In the genomic region with DNA sequence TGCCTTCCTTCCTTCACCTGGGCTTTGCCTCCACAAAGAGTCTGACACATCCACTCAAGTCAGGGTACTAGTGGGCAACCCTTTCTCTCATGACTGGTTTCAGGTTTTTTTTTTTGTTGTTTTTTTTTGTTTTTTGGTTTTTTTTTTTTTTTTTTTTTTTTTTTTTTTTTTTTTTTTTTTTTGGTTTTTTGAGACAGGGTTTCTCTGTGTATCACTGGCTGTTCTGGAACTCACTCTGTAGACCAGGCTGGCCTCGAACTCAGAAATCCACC, we compare ENCODE assay signal across 7 mouse cellular contexts. TPM values are rescaled to one million over a fixed set of nuclear protein-coding genes. Genes with fewer than 3 reads are reported as not detected.
DNase-seq lines count a peak whose midpoint lies in the region; ATAC-seq and TF ChIP-seq lines count a peak whose summit lies in the region.
"Not testable (repeated sequence)": the region's sequence is repeated elsewhere in the genome, so short reads cannot be mapped to it uniquely, and the experiment has no call there.
"Had no signal": no experiment of that assay in that cellular context is flagged by ENCODE, and none has a peak within 500 bp of the region (broad histone marks: within the 10 kb centered on the region; RNA-seq: fewer than 3 reads in every experiment).

No protein-coding gene starts in this region.

- not testable (repeated sequence) for H3K4me3 ChIP-seq in ES-E14 (ENCODE audit: insufficient read depth in 1 of 2, low read depth in 1 of 2, low read length in 2 of 2, poor library complexity in 1 of 2, severe bottlenecking in 1 of 2); embryonic facial prominence, embryonic 15.5 days (replicated peaks); heart, embryonic 13.5 days; liver, embryonic 11.5 days (ENCODE audit: low read depth, low read length); liver, embryonic 14.5 days (ENCODE audit: insufficient read depth in 1 of 2, low read depth in 2 of 2, low read length in 2 of 2); liver, postnatal 0 days (ENCODE audit: low read depth, low read length)

- H3K4me2 ChIP-seq in embryonic facial prominence, embryonic 15.5 days (replicated peaks); heart, embryonic 13.5 days; liver, embryonic 14.5 days (ENCODE audit: low read depth); liver, postnatal 0 days (ENCODE audit: low read depth, low read length): not testable (repeated sequence)
- H3K4me2 ChIP-seq in liver, embryonic 11.5 days: peak overlapping the region; percentile 92

- TF ChIP-seq EP300 in liver, embryonic 14.5 days (IDR thresholded peaks at IDR 0.05; ENCODE audit: low read depth); liver, postnatal 0 days (IDR thresholded peaks at IDR 0.05; ENCODE audit: low read depth): not testable (repeated sequence)

- in situ Hi-C loops in ES-E14 (cut with MboI; ENCODE audit: low sequenced_read_pairs in 2 of 2, unreplicated experiment in 2 of 2): not testable (repeated sequence)

- peaks cover 5 to 28% of the 10 kb centered on the region in 2 experiments for H3K4me1 ChIP-seq in ES-E14 (ENCODE audit: control insufficient read depth in 2 of 2, insufficient read depth in 2 of 2, low read length in 2 of 2, poor library complexity in 1 of 2)
- H3K4me1 ChIP-seq in embryonic facial prominence, embryonic 15.5 days: peaks cover 69% of the 10 kb centered on the region
- H3K4me1 ChIP-seq in heart, embryonic 13.5 days: peaks cover 72% of the 10 kb centered on the region
- H3K4me1 ChIP-seq in liver, embryonic 11.5 days (replicated peaks; ENCODE audit: control insufficient read depth, insufficient read depth, low read length): peaks cover 58% of the 10 kb centered on the region
- peaks cover 39 to 50% of the 10 kb centered on the region in 2 experiments for H3K4me1 ChIP-seq in liver, embryonic 14.5 days (replicated peaks; ENCODE audit: control insufficient read depth in 2 of 2, insufficient read depth in 2 of 2, low read length in 1 of 2)
- peaks cover 45% of the 10 kb centered on the region for H3K4me1 ChIP-seq in liver, postnatal 0 days (ENCODE audit: insufficient read depth)

- not testable (repeated sequence) for DNase-seq in ES-E14 (ENCODE audit: low read depth, low spot score); liver, embryonic 11.5 days (ENCODE audit: low spot score); liver, embryonic 14.5 days (ENCODE audit: low read depth in 3 of 3, low spot score in 3 of 3); liver, postnatal 0 days

- not testable (repeated sequence) for TF ChIP-seq CTCF in liver, embryonic 14.5 days (IDR thresholded peaks at IDR 0.05; ENCODE audit: low read depth); liver, postnatal 0 days (IDR thresholded peaks at IDR 0.05; ENCODE audit: low read depth)

- not testable (repeated sequence) for H3K9ac ChIP-seq in ES-E14 (ENCODE audit: insufficient read depth, low read depth, low read length, poor library complexity, severe bottlenecking); embryonic facial prominence, embryonic 15.5 days; heart, embryonic 13.5 days; liver, embryonic 11.5 days (ENCODE audit: low read depth, low read length); liver, embryonic 14.5 days (replicated peaks); liver, postnatal 0 days (replicated peaks)

- not testable (repeated sequence) for H3K27ac ChIP-seq in ES-E14 (ENCODE audit: insufficient read depth, low read depth, low read length, poor library complexity, severe bottlenecking)
- H3K27ac ChIP-seq in embryonic facial prominence, embryonic 15.5 days (replicated peaks): 0 out of 2 replicates have a peak overlapping the region, but pooled peaks have one; percentile 98
- H3K27ac ChIP-seq in heart, embryonic 13.5 days (replicated peaks): peak overlapping the region; percentile 50
- H3K27ac ChIP-seq in liver, embryonic 11.5 days (ENCODE audit: low read depth, low read length): peak overlapping the region; percentile 86
- H3K27ac ChIP-seq in liver, embryonic 14.5 days: peak overlapping the region; percentile 65
- 0 out of 2 replicates have a peak overlapping the region, but pooled peaks have one; percentile 1 for H3K27ac ChIP-seq in liver, postnatal 0 days (ENCODE audit: low read depth)

- 81% methylated on average over 1 of the region's 1 CpGs for WGBS in embryonic facial prominence, embryonic 15.5 days
- 56% methylated on average over 1 of the region's 1 CpGs for WGBS in heart, embryonic 13.5 days
- 73% methylated on average over 1 of the region's 1 CpGs for WGBS in liver, embryonic 11.5 days
- 65% methylated on average over 1 of the region's 1 CpGs for WGBS in liver, embryonic 14.5 days (ENCODE audit: insufficient replicate concordance)
- WGBS in liver, postnatal 0 days (ENCODE audit: insufficient replicate concordance): 84% methylated on average over 1 of the region's 1 CpGs

- H3K9me3 ChIP-seq in ES-E14 (ENCODE audit: control insufficient read depth, insufficient read depth, low read depth, low read length); embryonic facial prominence, embryonic 15.5 days (replicated peaks); heart, embryonic 13.5 days; liver, embryonic 11.5 days (ENCODE audit: control insufficient read depth, low read length); liver, embryonic 14.5 days (ENCODE audit: control insufficient read depth, low read length); liver, postnatal 0 days (ENCODE audit: low read length): not testable (repeated sequence)

- H3K27me3 ChIP-seq in embryonic facial prominence, embryonic 15.5 days; heart, embryonic 13.5 days (replicated peaks); liver, embryonic 11.5 days (replicated peaks; ENCODE audit: control insufficient read depth, insufficient read depth, low read length); liver, embryonic 14.5 days (ENCODE audit: control insufficient read depth, insufficient read depth, low read length): not testable (repeated sequence)
- H3K27me3 ChIP-seq in liver, postnatal 0 days (ENCODE audit: insufficient read depth, low read length): peaks cover 31% of the 10 kb centered on the region

- H3K36me3 ChIP-seq in ES-E14 (ENCODE audit: control insufficient read depth, insufficient read depth, low read length, poor library complexity, severe bottlenecking); liver, embryonic 11.5 days (ENCODE audit: control insufficient read depth, insufficient read depth, low read length); liver, embryonic 14.5 days (replicated peaks; ENCODE audit: control insufficient read depth, insufficient read depth, low read depth); liver, postnatal 0 days (replicated peaks; ENCODE audit: insufficient read depth, low read length): not testable (repeated sequence)
- peaks cover 27% of the 10 kb centered on the region for H3K36me3 ChIP-seq in embryonic facial prominence, embryonic 15.5 days
- H3K36me3 ChIP-seq in heart, embryonic 13.5 days: peaks cover 27% of the 10 kb centered on the region

- ATAC-seq in embryonic facial prominence, embryonic 15.5 days (ENCODE audit: insufficient number of reproducible peaks, low FRiP score, low TSS enrichment, low read depth); heart, embryonic 13.5 days (ENCODE audit: extremely low read depth, insufficient number of reproducible peaks, low FRiP score, low TSS enrichment); liver, embryonic 11.5 days (replicated peaks; ENCODE audit: low FRiP score); liver, embryonic 14.5 days (ENCODE audit: insufficient read depth); liver, postnatal 0 days: not testable (repeated sequence)

RNA-seq across cellular contexts. Expression of a gene that starts 2.1 kb away (rescaled TPM):
- 39.2 and 87.7 TPM in 2 replicates for total RNA-seq in ES-E14 (2012; rRNA removed)
- 116 TPM in 2 replicates for polyA plus RNA-seq in embryonic facial prominence, embryonic 15.5 days (2015; fragmentation: Nextera tagmentation; extraction: Ambion mirVana)
- polyA plus RNA-seq in heart, embryonic 13.5 days (2015; fragmentation: Nextera tagmentation; extraction: Ambion mirVana): 21.4 and 21.6 TPM in 2 replicates
- 28.3 and 30.2 TPM in 2 replicates for polyA plus RNA-seq in liver, embryonic 11.5 days (2014; fragmentation: Nextera tagmentation; extraction: Ambion mirVana)
- polyA plus RNA-seq in liver, embryonic 14.5 days (2012; rRNA removed): 6.9 and 7.7 TPM in 2 replicates
- 3.4 and 4.8 TPM in 2 replicates for polyA plus RNA-seq in liver, embryonic 14.5 days (2014; fragmentation: Nextera tagmentation; extraction: Ambion mirVana)
- 1.9 and 2.6 TPM in 2 replicates for polyA plus RNA-seq in liver, postnatal 0 days (2015; fragmentation: Nextera tagmentation; extraction: Ambion mirVana)

RNA-seq across cellular contexts. Expression of a gene that starts 3.5 kb away (rescaled TPM):
- total RNA-seq in ES-E14 (2012; rRNA removed): 29.5 and 75.5 TPM in 2 replicates
- 152 and 179 TPM in 2 replicates for polyA plus RNA-seq in embryonic facial prominence, embryonic 15.5 days (2015; fragmentation: Nextera tagmentation; extraction: Ambion mirVana)
- 65.2 and 67.7 TPM in 2 replicates for polyA plus RNA-seq in heart, embryonic 13.5 days (2015; fragmentation: Nextera tagmentation; extraction: Ambion mirVana)
- 64.0 and 70.8 TPM in 2 replicates for polyA plus RNA-seq in liver, embryonic 11.5 days (2014; fragmentation: Nextera tagmentation; extraction: Ambion mirVana)
- 35.9 and 38.6 TPM in 2 replicates for polyA plus RNA-seq in liver, embryonic 14.5 days (2012; rRNA removed)
- polyA plus RNA-seq in liver, embryonic 14.5 days (2014; fragmentation: Nextera tagmentation; extraction: Ambion mirVana): 11.2 and 15.0 TPM in 2 replicates
- 8.8 and 8.9 TPM in 2 replicates for polyA plus RNA-seq in liver, postnatal 0 days (2015; fragmentation: Nextera tagmentation; extraction: Ambion mirVana)

RNA-seq across cellular contexts. Expression of a gene that starts 11.5 kb away (rescaled TPM):
- 7.4 and 12.2 TPM in 2 replicates for total RNA-seq in ES-E14 (2012; rRNA removed)
- polyA plus RNA-seq in embryonic facial prominence, embryonic 15.5 days (2015; fragmentation: Nextera tagmentation; extraction: Ambion mirVana): 1.6 and 1.9 TPM in 2 replicates
- polyA plus RNA-seq in heart, embryonic 13.5 days (2015; fragmentation: Nextera tagmentation; extraction: Ambion mirVana): 18.0 and 21.5 TPM in 2 replicates
- 3.6 and 5.2 TPM in 2 replicates for polyA plus RNA-seq in liver, embryonic 11.5 days (2014; fragmentation: Nextera tagmentation; extraction: Ambion mirVana)
- 1.5 and 1.7 TPM in 2 replicates for polyA plus RNA-seq in liver, embryonic 14.5 days (2012; rRNA removed)
- 0.75 and 1.3 TPM in 2 replicates for polyA plus RNA-seq in liver, embryonic 14.5 days (2014; fragmentation: Nextera tagmentation; extraction: Ambion mirVana)
- polyA plus RNA-seq in liver, postnatal 0 days (2015; fragmentation: Nextera tagmentation; extraction: Ambion mirVana): 2.0 TPM in 2 replicates
- polyA plus RNA-seq: erythroblast, embryonic 14.5 days had no signal

RNA-seq across cellular contexts. Expression of a gene that starts 19.4 kb away (rescaled TPM):
- total RNA-seq in ES-E14 (2012; rRNA removed): 41.7 and 47.4 TPM in 2 replicates
- 31.0 and 31.3 TPM in 2 replicates for polyA plus RNA-seq in embryonic facial prominence, embryonic 15.5 days (2015; fragmentation: Nextera tagmentation; extraction: Ambion mirVana)
- 23.2 and 23.8 TPM in 2 replicates for polyA plus RNA-seq in heart, embryonic 13.5 days (2015; fragmentation: Nextera tagmentation; extraction: Ambion mirVana)
- polyA plus RNA-seq in liver, embryonic 11.5 days (2014; fragmentation: Nextera tagmentation; extraction: Ambion mirVana): 43.1 and 43.4 TPM in 2 replicates
- polyA plus RNA-seq in liver, embryonic 14.5 days (2012; rRNA removed): 28.2 and 31.2 TPM in 2 replicates
- 25.7 and 31.1 TPM in 2 replicates for polyA plus RNA-seq in liver, embryonic 14.5 days (2014; fragmentation: Nextera tagmentation; extraction: Ambion mirVana)
- polyA plus RNA-seq in liver, postnatal 0 days (2015; fragmentation: Nextera tagmentation; extraction: Ambion mirVana): 14.7 and 17.7 TPM in 2 replicates

RNA-seq across cellular contexts. Expression of a gene that starts 27.0 kb away (rescaled TPM):
- total RNA-seq in ES-E14 (2012; rRNA removed): 4.5 and 8.6 TPM in 2 replicates
- 11.0 and 12.7 TPM in 2 replicates for polyA plus RNA-seq in embryonic facial prominence, embryonic 15.5 days (2015; fragmentation: Nextera tagmentation; extraction: Ambion mirVana)
- polyA plus RNA-seq in heart, embryonic 13.5 days (2015; fragmentation: Nextera tagmentation; extraction: Ambion mirVana): 1.2 and 1.7 TPM in 2 replicates
- polyA plus RNA-seq in liver, embryonic 11.5 days (2014; fragmentation: Nextera tagmentation; extraction: Ambion mirVana): 21.6 and 26.3 TPM in 2 replicates
- polyA plus RNA-seq in liver, embryonic 14.5 days (2012; rRNA removed): 9.9 and 10.4 TPM in 2 replicates
- polyA plus RNA-seq in liver, embryonic 14.5 days (2014; fragmentation: Nextera tagmentation; extraction: Ambion mirVana): 14.6 and 17.1 TPM in 2 replicates
- polyA plus RNA-seq in liver, postnatal 0 days (2015; fragmentation: Nextera tagmentation; extraction: Ambion mirVana): 27.2 and 32.2 TPM in 2 replicates
